Mouse (Mus musculus): ENCODE data around the gene Ubac2.

- no peak for TF ChIP-seq CTCF (IDR thresholded peaks at IDR 0.05)
- TF ChIP-seq EP300 (IDR thresholded peaks at IDR 0.05) = no peak
Observed at GRCm38 (mm10) chr14:121927451-121927850, 49.0 kb downstream of the Ubac2 start.

Data from lung, postnatal 0 days (tissue).